Mouse (Mus musculus): ENCODE data around the gene Zfp414. TPM values are rescaled to one million over a fixed set of nuclear protein-coding genes. Genes with fewer than 3 reads are reported as not detected.
"Not testable (repeated sequence)": the region's sequence is repeated elsewhere in the genome, so short reads cannot be mapped to it uniquely, and the experiment has no call there.

Zfp414 gene
- polyA plus RNA-seq, 1 experiment from 2014 or later: 75.7 TPM

- Histone ChIP-seq H3K36me3 (ENCODE audit: control insufficient read depth, insufficient read depth, low read length) (no peaks in the 10 kb centered on the region), H3K4me1 (ENCODE audit: control insufficient read depth, insufficient read depth, low read length) (no peaks in the 10 kb centered on the region), H3K9ac (ENCODE audit: low read length) (no peak overlapping the region), H3K4me2 (ENCODE audit: low read depth, severe bottlenecking) (no peak overlapping the region), H3K27me3 (ENCODE audit: control insufficient read depth, insufficient read depth, low read length) (no peaks in the 10 kb centered on the region), H3K27ac (replicated peaks; ENCODE audit: low read depth, low read length) (no peak overlapping the region), H3K4me3 (ENCODE audit: low read depth, low read length) (no peak overlapping the region), H3K9me3 (ENCODE audit: control insufficient read depth, low read length) (no peaks in the 10 kb centered on the region)
- ATAC-seq (ENCODE audit: insufficient number of reproducible peaks, low FRiP score, low TSS enrichment, low read depth): no peak
- no peak for DNase-seq (ENCODE audit: low spot score)
- WGBS: 78% methylated on average over 2 of the region's 2 CpGs
These were observed 21.6 kb upstream of the Zfp414 start for GRCm38 (mm10) chr17:33607273-33607672.

GRCm38 (mm10) chr17:33610548-33610947, 18.3 kb upstream of the Zfp414 start:
- Histone ChIP-seq H3K9me3 (ENCODE audit: control insufficient read depth, low read length) (no peaks in the 10 kb centered on the region), H3K4me1 (ENCODE audit: control insufficient read depth, insufficient read depth, low read length) (no peaks in the 10 kb centered on the region), H3K9ac (ENCODE audit: low read length) (no peak overlapping the region), H3K27ac (replicated peaks; ENCODE audit: low read depth, low read length) (no peak overlapping the region), H3K4me2 (ENCODE audit: low read depth, severe bottlenecking) (no peak overlapping the region), H3K4me3 (ENCODE audit: low read depth, low read length) (no peak overlapping the region), H3K27me3 (ENCODE audit: control insufficient read depth, insufficient read depth, low read length) (no peaks in the 10 kb centered on the region), H3K36me3 (ENCODE audit: control insufficient read depth, insufficient read depth, low read length) (no peaks in the 10 kb centered on the region)
- WGBS: 90% methylated on average over 7 of the region's 7 CpGs
- DNase-seq (ENCODE audit: low spot score) (no peak), ATAC-seq (ENCODE audit: insufficient number of reproducible peaks, low FRiP score, low TSS enrichment, low read depth) (no peak)

DNA sequence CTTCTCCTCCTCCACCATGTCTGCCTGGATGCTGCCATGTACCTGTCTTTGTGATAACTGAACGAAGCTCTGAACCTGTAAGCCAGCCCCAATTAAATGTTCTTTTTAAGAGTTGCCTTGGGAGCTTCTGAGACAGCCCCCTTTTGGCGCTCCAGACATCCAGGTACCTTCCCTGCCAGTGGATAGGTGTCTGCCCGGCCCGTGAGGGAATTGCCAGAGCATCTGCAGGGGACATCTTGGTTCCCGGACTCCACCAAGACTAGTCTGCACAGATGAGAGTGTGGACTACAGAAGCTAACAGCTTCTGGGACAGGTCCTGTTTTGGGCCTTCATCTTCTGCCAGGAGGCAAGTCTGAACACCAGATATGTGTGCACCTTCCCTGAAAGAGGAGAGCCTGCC, 15.2 kb upstream of the Zfp414 start:
- not testable (repeated sequence) for H3K27ac ChIP-seq (replicated peaks; ENCODE audit: low read depth, low read length); DNase-seq (ENCODE audit: low spot score); H3K4me1 ChIP-seq (ENCODE audit: control insufficient read depth, insufficient read depth, low read length); ATAC-seq (ENCODE audit: insufficient number of reproducible peaks, low FRiP score, low TSS enrichment, low read depth); H3K4me2 ChIP-seq (ENCODE audit: low read depth, severe bottlenecking); H3K9ac ChIP-seq (ENCODE audit: low read length); H3K27me3 ChIP-seq (ENCODE audit: control insufficient read depth, insufficient read depth, low read length); H3K4me3 ChIP-seq (ENCODE audit: low read depth, low read length); H3K9me3 ChIP-seq (ENCODE audit: control insufficient read depth, low read length); H3K36me3 ChIP-seq (ENCODE audit: control insufficient read depth, insufficient read depth, low read length)
- WGBS: 86% methylated on average over 5 of the region's 5 CpGs

DNA sequence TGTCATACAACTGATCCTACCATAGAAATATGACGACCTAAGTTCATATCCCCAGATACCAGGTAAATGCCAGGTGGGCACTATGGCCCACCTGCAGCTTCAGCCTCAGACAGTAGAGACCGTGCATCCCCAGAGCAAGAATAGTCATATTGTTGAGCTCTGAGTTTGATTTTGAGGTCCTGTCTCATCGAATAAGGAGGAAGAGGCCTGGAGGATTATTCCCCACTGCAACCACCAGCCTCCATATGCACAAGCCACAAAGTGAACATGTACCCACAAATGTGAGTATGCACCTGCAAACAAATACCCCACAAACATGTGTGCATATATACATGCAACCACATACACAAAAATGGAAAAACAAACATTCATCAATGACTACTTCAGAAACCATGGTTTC, 1.6 kb upstream of the Zfp414 start:
- no peak overlapping the region for H3K4me3 ChIP-seq (ENCODE audit: low read depth, low read length)
- no peaks in the 10 kb centered on the region for H3K9me3 ChIP-seq (ENCODE audit: control insufficient read depth, low read length)
- no peak overlapping the region for H3K4me2 ChIP-seq (ENCODE audit: low read depth, severe bottlenecking)
- 88% methylated on average over 3 of the region's 3 CpGs for WGBS
- DNase-seq (ENCODE audit: low spot score): no peak
- H3K27ac ChIP-seq (replicated peaks; ENCODE audit: low read depth, low read length): no peak overlapping the region
- no peak overlapping the region for H3K9ac ChIP-seq (ENCODE audit: low read length)
- H3K36me3 ChIP-seq (ENCODE audit: control insufficient read depth, insufficient read depth, low read length): peaks cover 3% of the 10 kb centered on the region; the same call in 1 of the 2 replicates
- H3K27me3 ChIP-seq (ENCODE audit: control insufficient read depth, insufficient read depth, low read length): no peaks in the 10 kb centered on the region
- ATAC-seq (ENCODE audit: insufficient number of reproducible peaks, low FRiP score, low TSS enrichment, low read depth): no peak
- H3K4me1 ChIP-seq (ENCODE audit: control insufficient read depth, insufficient read depth, low read length): peaks cover 6% of the 10 kb centered on the region; the same call in 1 of the 2 replicates

DNA sequence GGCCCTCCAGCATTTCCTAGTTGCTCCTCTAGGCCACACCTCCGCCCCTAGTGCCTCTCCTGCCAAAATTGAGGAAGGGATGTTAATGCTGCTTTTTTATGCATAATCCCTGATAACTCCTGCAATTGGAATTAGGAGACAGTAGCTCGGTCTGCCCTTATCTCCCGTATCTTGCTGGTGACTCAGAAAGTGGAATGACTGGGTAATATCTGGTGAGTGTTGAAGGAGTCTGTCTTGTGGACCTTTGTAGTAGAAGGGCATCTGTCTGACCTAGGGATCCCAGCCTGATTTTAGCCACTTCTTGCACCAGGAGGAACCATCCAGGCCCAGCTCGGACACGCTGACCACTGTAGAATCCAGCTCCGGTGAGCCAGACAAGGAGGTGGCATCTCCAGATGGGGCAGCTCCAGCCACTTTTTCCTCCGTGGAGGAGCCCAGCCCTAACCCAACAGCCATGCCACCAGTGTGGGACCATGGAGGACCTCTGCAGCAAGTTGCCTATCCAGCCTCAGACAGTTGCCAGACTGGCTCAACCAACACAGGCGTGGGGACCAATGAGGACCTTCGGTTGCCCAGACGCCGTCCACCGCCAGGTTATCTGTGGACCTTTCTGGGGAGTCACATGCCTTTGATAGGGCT, 716 bp downstream of the Zfp414 start:
- H3K9me3 ChIP-seq (ENCODE audit: control insufficient read depth, low read length): no peaks in the 10 kb centered on the region
- H3K9ac ChIP-seq (ENCODE audit: low read length): peak overlapping the region; percentile 92
- no peak for DNase-seq (ENCODE audit: low spot score)
- 72% methylated on average over 12 of the region's 12 CpGs for WGBS
- peak overlapping the region; percentile 95 for H3K27ac ChIP-seq (replicated peaks; ENCODE audit: low read depth, low read length)
- H3K4me2 ChIP-seq (ENCODE audit: low read depth, severe bottlenecking): peak overlapping the region; percentile 73
- peaks cover 6% of the 10 kb centered on the region; the same call in 1 of the 2 replicates for H3K4me1 ChIP-seq (ENCODE audit: control insufficient read depth, insufficient read depth, low read length)
- peak; percentile 8; the same call in 1 of the 2 replicates for ATAC-seq (ENCODE audit: insufficient number of reproducible peaks, low FRiP score, low TSS enrichment, low read depth)
- no peaks in the 10 kb centered on the region for H3K27me3 ChIP-seq (ENCODE audit: control insufficient read depth, insufficient read depth, low read length)
- peak overlapping the region; percentile 59 for H3K4me3 ChIP-seq (ENCODE audit: low read depth, low read length)
- peaks cover 3% of the 10 kb centered on the region; the same call in 1 of the 2 replicates for H3K36me3 ChIP-seq (ENCODE audit: control insufficient read depth, insufficient read depth, low read length)

DNA sequence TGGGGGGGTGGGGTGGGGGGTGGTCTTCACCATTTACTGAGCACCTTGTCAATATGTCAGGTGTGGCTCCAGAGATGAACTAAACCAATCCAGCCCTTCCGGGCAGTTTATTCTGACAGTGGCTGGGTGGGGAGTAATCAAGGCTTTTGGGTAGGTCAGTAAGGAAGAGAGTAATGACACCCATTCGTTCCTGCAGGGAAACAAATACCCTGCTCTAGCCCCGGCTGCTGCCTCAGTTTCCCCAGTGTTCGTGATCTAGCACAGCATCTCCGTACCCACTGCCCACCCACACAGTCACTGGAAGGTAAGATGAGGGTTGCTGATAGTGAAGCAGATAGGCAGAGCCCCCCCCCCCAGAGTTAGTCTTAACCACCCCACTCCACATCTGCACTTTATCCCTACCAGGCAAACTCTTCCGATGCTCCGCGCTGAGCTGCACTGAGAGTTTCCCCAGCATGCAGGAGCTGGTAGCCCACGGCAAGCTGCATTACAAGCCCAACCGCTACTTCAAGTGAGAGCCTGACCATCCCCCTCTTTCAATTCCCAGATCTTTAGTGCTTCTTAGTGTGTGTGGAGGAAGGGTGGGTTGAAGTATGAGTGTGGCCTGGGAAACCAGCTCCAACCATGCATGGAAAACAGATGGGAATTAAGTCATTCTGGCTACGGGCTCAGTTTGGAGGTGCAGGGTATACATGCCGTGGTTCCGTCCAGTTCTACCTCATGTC, 1.4 kb downstream of the Zfp414 start:
- Histone ChIP-seq H3K4me2 (ENCODE audit: low read depth, severe bottlenecking) (no peak overlapping the region), H3K4me3 (ENCODE audit: low read depth, low read length) (no peak overlapping the region)
- DNase-seq (ENCODE audit: low spot score): peak; percentile 26

GRCm38 (mm10) chr17:33631236-33631635, 2.3 kb downstream of the Zfp414 start:
- H3K4me3 ChIP-seq (ENCODE audit: low read depth, low read length): no peak overlapping the region
- no peak overlapping the region for H3K9ac ChIP-seq (ENCODE audit: low read length)
- ATAC-seq (ENCODE audit: insufficient number of reproducible peaks, low FRiP score, low TSS enrichment, low read depth) (no peak), DNase-seq (ENCODE audit: low spot score) (no peak)
- no peaks in the 10 kb centered on the region for H3K9me3 ChIP-seq (ENCODE audit: control insufficient read depth, low read length)
- H3K27ac ChIP-seq (replicated peaks; ENCODE audit: low read depth, low read length): no peak overlapping the region
- no peaks in the 10 kb centered on the region for H3K27me3 ChIP-seq (ENCODE audit: control insufficient read depth, insufficient read depth, low read length)
- peaks cover 3% of the 10 kb centered on the region; the same call in 1 of the 2 replicates for H3K36me3 ChIP-seq (ENCODE audit: control insufficient read depth, insufficient read depth, low read length)
- peaks cover 6% of the 10 kb centered on the region; the same call in 1 of the 2 replicates for H3K4me1 ChIP-seq (ENCODE audit: control insufficient read depth, insufficient read depth, low read length)
- no peak overlapping the region for H3K4me2 ChIP-seq (ENCODE audit: low read depth, severe bottlenecking)
- WGBS: 94% methylated on average over 9 of the region's 9 CpGs

More for the DNA sequence above, 1.4 kb downstream of the Zfp414 start:
- H3K36me3 ChIP-seq (ENCODE audit: control insufficient read depth, insufficient read depth, low read length): peaks cover 3% of the 10 kb centered on the region; the same call in 1 of the 2 replicates
- no peak for ATAC-seq (ENCODE audit: insufficient number of reproducible peaks, low FRiP score, low TSS enrichment, low read depth)
- peaks cover 6% of the 10 kb centered on the region; the same call in 1 of the 2 replicates for H3K4me1 ChIP-seq (ENCODE audit: control insufficient read depth, insufficient read depth, low read length)
- H3K27ac ChIP-seq (replicated peaks; ENCODE audit: low read depth, low read length): no peak overlapping the region
- 84% methylated on average over 13 of the region's 13 CpGs for WGBS
- no peaks in the 10 kb centered on the region for H3K27me3 ChIP-seq (ENCODE audit: control insufficient read depth, insufficient read depth, low read length)
- no peak overlapping the region for H3K9ac ChIP-seq (ENCODE audit: low read length)
- H3K9me3 ChIP-seq (ENCODE audit: control insufficient read depth, low read length): no peaks in the 10 kb centered on the region

- peak; percentile 19 for DNase-seq (ENCODE audit: low spot score)
- no peak overlapping the region for H3K4me3 ChIP-seq (ENCODE audit: low read depth, low read length)
- peaks cover 6% of the 10 kb centered on the region; the same call in 1 of the 2 replicates for H3K4me1 ChIP-seq (ENCODE audit: control insufficient read depth, insufficient read depth, low read length)
- H3K27me3 ChIP-seq (ENCODE audit: control insufficient read depth, insufficient read depth, low read length): no peaks in the 10 kb centered on the region
- H3K4me2 ChIP-seq (ENCODE audit: low read depth, severe bottlenecking): no peak overlapping the region
- no peak overlapping the region for H3K9ac ChIP-seq (ENCODE audit: low read length)
- no peak for ATAC-seq (ENCODE audit: insufficient number of reproducible peaks, low FRiP score, low TSS enrichment, low read depth)
- 89% methylated on average over 5 of the region's 5 CpGs for WGBS
- H3K36me3 ChIP-seq (ENCODE audit: control insufficient read depth, insufficient read depth, low read length): peaks cover 3% of the 10 kb centered on the region; the same call in 1 of the 2 replicates
- H3K9me3 ChIP-seq (ENCODE audit: control insufficient read depth, low read length): no peaks in the 10 kb centered on the region
- no peak overlapping the region for H3K27ac ChIP-seq (replicated peaks; ENCODE audit: low read depth, low read length)
These were observed 2.9 kb downstream of the Zfp414 start for GRCm38 (mm10) chr17:33631796-33632195.

All from limb, embryonic 11.5 days (tissue).